Mouse (Mus musculus) kidney, postnatal 36 days (tissue): Measurements from ENCODE around the gene Ghrh.

ENCODE experiments used
- DNase-seq, 2 experiments: peaks; one replicate each; pipeline ENCODE4 v3.0.0; 2021 to 2022; ENCODE audit warnings: mixed read lengths in 2 of 2

Ghrh gene

GRCm38 (mm10) chr2:157343337-157343736, 4.0 kb downstream of the Ghrh start:
- DNase-seq, result no peak

- no peak for DNase-seq
These were observed 4.9 kb downstream of the Ghrh start for GRCm38 (mm10) chr2:157342328-157342926.

GRCm38 (mm10) chr2:157341554-157342270, 5.6 kb downstream of the Ghrh start:
- peak; percentile 37 to 75 for DNase-seq

- peak in 1 of 2 experiments; percentile 31 for DNase-seq
These were observed 7.0 kb downstream of the Ghrh start for GRCm38 (mm10) chr2:157340221-157340741.

GRCm38 (mm10) chr2:157339532-157339931, 7.8 kb downstream of the Ghrh start:
- DNase-seq, result peak; percentile 17 to 18

- DNase-seq, result peak; percentile 48 to 80
These were observed 8.6 kb downstream of the Ghrh start for GRCm38 (mm10) chr2:157338663-157339062.

- no peak for DNase-seq
These were observed 15.2 kb downstream of the Ghrh start for GRCm38 (mm10) chr2:157332059-157332458.

- no peak for DNase-seq
These were observed 18.7 kb downstream of the Ghrh start for GRCm38 (mm10) chr2:157328570-157328969.

GRCm38 (mm10) chr2:157328106-157328505, 19.2 kb downstream of the Ghrh start:
- DNase-seq, result no peak

GRCm38 (mm10) chr2:157325238-157325637, 22.1 kb downstream of the Ghrh start:
- DNase-seq, result no peak

- DNase-seq, result no peak
These were observed 25.1 kb downstream of the Ghrh start for GRCm38 (mm10) chr2:157322029-157322766.

GRCm38 (mm10) chr2:157320886-157321285, 26.4 kb downstream of the Ghrh start:
- peak; percentile 25 to 26 for DNase-seq

GRCm38 (mm10) chr2:157320135-157320534, 27.2 kb downstream of the Ghrh start:
- DNase-seq, result no peak

GRCm38 (mm10) chr2:157317220-157317619, 30.1 kb downstream of the Ghrh start:
- no peak for DNase-seq

GRCm38 (mm10) chr2:157316358-157316933, 30.9 kb downstream of the Ghrh start:
- no peak for DNase-seq

GRCm38 (mm10) chr2:157315486-157315885, 31.8 kb downstream of the Ghrh start:
- no peak for DNase-seq

- DNase-seq, result peak; percentile 18 to 30
These were observed 33.0 kb downstream of the Ghrh start for GRCm38 (mm10) chr2:157314310-157314709.

- no peak for DNase-seq
These were observed 33.6 kb downstream of the Ghrh start for GRCm38 (mm10) chr2:157313718-157314117.

- no peak for DNase-seq
These were observed 36.2 kb downstream of the Ghrh start for GRCm38 (mm10) chr2:157310963-157311637.

- no peak for DNase-seq
These were observed 37.7 kb downstream of the Ghrh start for GRCm38 (mm10) chr2:157309611-157310010.

GRCm38 (mm10) chr2:157308273-157308917, 38.9 kb downstream of the Ghrh start:
- DNase-seq, result no peak

GRCm38 (mm10) chr2:157307715-157308265, 39.5 kb downstream of the Ghrh start:
- DNase-seq, result no peak
